Mouse (Mus musculus) C2C12 (cell line): ENCODE results near the gene Galnt10. TPM values are rescaled to one million over a fixed set of nuclear protein-coding genes. Genes with fewer than 3 reads are reported as not detected.
A peak's percentile ranks its signal among the peaks of the same experiment; 100 is the strongest.

Source experiments
- H3K27me3 ChIP-seq: one replicate; pipeline ENCODE4 v1.6.1; 2011; ENCODE audit not compliant: control insufficient read depth, insufficient read depth, insufficient read length
- H3K36me3 ChIP-seq: one replicate; pipeline ENCODE4 v1.6.1; 2011; ENCODE audit not compliant: control insufficient read depth, insufficient read depth
- H3K4me3 ChIP-seq: one replicate; pipeline ENCODE4 v1.5.1; 2011; ENCODE audit warnings: mild to moderate bottlenecking, control low read depth; ENCODE audit not compliant: poor library complexity, insufficient read depth, severe bottlenecking
- H3K79me2 ChIP-seq: one replicate; pipeline ENCODE4 v1.6.1; 2011; ENCODE audit not compliant: control insufficient read depth, insufficient read depth
- H3K79me3 ChIP-seq: one replicate; pipeline ENCODE4 v1.6.1; 2011; ENCODE audit warnings: low read depth, control low read depth
- H3ac ChIP-seq: one replicate; pipeline ENCODE3; 2011; ENCODE audit warnings: low read depth; ENCODE audit not compliant: control insufficient read depth, insufficient read length
- CEBPB ChIP-seq: IDR thresholded peaks from one replicate; pipeline ENCODE4 v1.6.1; 2011; ENCODE audit warnings: low read depth, mild to moderate bottlenecking, control low read depth, moderate library complexity
- CTCF ChIP-seq: IDR thresholded peaks from one replicate; pipeline ENCODE4 v1.5.1; 2011; ENCODE audit not compliant: control insufficient read depth, insufficient read depth, insufficient read length
- FOSL1 ChIP-seq: IDR thresholded peaks from one replicate; pipeline ENCODE4 v1.8.0; 2011; ENCODE audit warnings: mild to moderate bottlenecking, low read length; ENCODE audit not compliant: poor library complexity, insufficient read depth, severe bottlenecking
- MAX ChIP-seq: IDR thresholded peaks from one replicate; pipeline ENCODE4 v1.6.1; 2011; ENCODE audit warnings: mild to moderate bottlenecking, control low read depth
- MYOD1 ChIP-seq: IDR thresholded peaks from one replicate; pipeline ENCODE4 v1.6.1; 2011; ENCODE audit warnings: low read depth; ENCODE audit not compliant: control insufficient read depth, insufficient read length
- MYOG ChIP-seq: IDR thresholded peaks from one replicate; pipeline ENCODE4 v1.6.1; 2011; ENCODE audit not compliant: control insufficient read depth, insufficient read length; ENCODE audit errors: extremely low read depth
- USF1 ChIP-seq: IDR thresholded peaks from one replicate; pipeline ENCODE4 v1.6.1; 2011; ENCODE audit warnings: low read depth, mild to moderate bottlenecking, control low read depth, moderate library complexity
- polyA plus RNA-seq: library from polyadenylated mRNA; unstranded; fragments of >200 nt; fragmentation: generic; extraction: Trizol; gene quantifications from one replicate; pipeline ENCODE4 v1.2.1, GENCODE M21; 2012; ENCODE audit warnings: missing spikeins

The Galnt10 gene
- polyA plus RNA-seq, 1 experiment, result 43.0 TPM

DNA sequence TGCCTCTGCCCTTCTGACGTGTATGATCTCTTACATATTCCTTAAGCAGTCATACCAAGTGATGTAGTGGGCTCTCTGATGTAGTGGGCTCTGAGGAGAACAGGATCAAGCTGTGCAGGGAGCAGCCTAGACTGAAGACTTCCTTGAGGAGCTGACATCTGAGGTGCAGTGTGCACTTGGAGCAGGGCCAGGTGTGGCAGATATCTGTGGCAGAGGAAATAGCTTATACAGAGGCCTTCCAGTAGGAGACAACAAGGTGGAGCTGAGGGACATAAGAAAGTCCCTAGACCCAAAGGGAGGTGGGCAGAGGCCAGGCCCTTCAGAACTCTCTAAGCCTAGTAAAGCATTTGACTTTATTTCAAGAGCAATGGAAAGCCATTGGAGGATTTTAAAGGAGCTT is 61.4 kb downstream of the Galnt10 start:
- no peaks in the 10 kb centered on the region for H3K79me3 ChIP-seq
- H3K4me3 ChIP-seq, result no peak overlapping the region
- H3ac ChIP-seq, result no peak overlapping the region
- H3K79me2 ChIP-seq, result no peaks in the 10 kb centered on the region
- peaks cover 15% of the 10 kb centered on the region for H3K36me3 ChIP-seq
- TF ChIP-seq MYOG, result no peak
- TF ChIP-seq CEBPB, result no peak
- no peaks in the 10 kb centered on the region for H3K27me3 ChIP-seq

DNA sequence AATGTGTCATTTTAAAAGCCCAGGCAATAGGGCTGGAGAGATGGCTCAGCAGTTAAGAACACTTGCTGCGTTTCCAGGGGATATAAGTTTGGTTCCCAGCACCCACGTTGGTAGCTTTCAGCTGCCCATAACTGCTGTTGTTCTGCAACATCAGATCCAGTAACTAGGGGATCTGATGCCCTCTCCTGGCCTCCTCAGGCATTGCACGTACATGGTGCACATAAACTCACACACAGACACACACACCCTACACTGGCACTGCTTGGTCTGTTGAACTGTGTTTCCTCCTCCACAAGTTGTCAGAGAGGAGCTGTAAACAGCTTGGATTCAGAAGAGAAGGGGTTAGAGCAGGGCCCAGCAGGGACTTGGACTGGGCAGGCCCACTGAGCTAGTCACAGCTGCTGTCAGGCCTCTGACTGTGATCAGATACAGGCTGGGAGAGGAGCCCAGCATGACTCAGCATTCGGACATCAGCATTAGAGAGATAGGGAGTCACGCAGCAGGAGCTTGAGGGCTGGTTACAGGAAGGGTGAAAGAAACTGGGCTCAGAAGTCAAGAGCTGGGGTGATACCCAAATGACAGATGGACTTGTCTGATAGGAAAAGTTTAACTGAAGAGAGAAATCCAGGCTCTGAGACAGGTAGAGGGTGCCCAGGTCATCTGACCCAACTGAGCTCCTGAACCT is 62.0 kb downstream of the Galnt10 start:
- Histone ChIP-seq H3ac (no peak overlapping the region), H3K79me3 (no peaks in the 10 kb centered on the region), H3K79me2 (no peaks in the 10 kb centered on the region), H3K27me3 (no peaks in the 10 kb centered on the region), H3K36me3 (peaks cover 15% of the 10 kb centered on the region), H3K4me3 (no peak overlapping the region)
- peak; percentile 54 for TF ChIP-seq MAX
- TF ChIP-seq CTCF, result no peak
- TF ChIP-seq FOSL1, result peak; percentile 11
- no peak for TF ChIP-seq USF1
- TF ChIP-seq MYOD1, result peak; percentile 83

DNA sequence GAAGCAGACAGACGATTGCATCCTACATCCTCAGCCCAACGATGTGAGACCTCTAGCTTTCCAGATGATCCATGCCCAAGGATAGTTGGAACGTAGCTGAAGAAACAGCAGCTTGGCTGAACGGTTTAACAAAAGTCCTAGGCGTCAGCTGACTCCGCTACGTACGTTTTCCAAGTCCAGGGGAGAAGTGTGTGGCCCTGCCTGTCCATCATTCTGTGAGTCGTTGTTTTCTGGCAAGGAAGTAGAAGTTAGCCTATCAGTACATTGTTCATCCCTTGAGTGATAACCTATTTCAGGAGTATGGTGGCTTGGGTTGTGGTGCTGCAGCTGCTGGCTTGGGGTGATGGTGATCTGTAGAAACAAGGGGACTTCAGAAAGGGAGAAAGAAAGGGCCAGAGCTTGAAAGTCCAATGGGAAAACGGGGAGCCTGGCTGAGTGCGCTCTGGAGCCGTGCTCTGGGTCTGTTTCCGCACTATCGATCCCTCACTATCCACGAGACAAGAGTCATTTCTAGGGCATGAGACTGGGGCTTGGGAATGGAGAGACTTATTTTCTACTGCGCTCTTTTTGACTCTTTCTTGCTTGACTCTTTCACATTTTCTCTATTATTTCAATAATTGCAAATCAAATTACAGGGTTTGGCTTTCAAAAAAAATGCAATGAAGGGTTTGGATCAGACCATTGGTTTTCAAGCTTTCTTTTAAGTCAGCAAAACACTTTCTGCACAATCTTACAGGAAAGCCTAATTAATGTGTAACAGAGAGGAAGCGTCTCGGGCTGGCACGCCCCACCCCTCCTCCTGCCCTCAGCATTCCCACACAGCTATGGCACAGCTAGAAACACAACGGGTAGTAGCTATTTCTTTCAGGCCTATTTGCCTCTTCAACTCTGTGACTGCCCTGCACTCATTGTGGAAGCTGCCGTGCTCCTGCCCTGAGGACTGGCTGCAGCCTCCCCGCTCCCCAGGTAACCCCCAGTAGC is 63.2 kb downstream of the Galnt10 start:
- Histone ChIP-seq H3K4me3 (no peak overlapping the region), H3K79me2 (no peaks in the 10 kb centered on the region), H3K27me3 (no peaks in the 10 kb centered on the region), H3ac (no peak overlapping the region), H3K79me3 (no peaks in the 10 kb centered on the region), H3K36me3 (peaks cover 15% of the 10 kb centered on the region)
- TF ChIP-seq MYOG (no peak), CEBPB (no peak), MYOD1 (no peak), USF1 (no peak), FOSL1 (no peak), MAX (no peak), CTCF (no peak)

DNA sequence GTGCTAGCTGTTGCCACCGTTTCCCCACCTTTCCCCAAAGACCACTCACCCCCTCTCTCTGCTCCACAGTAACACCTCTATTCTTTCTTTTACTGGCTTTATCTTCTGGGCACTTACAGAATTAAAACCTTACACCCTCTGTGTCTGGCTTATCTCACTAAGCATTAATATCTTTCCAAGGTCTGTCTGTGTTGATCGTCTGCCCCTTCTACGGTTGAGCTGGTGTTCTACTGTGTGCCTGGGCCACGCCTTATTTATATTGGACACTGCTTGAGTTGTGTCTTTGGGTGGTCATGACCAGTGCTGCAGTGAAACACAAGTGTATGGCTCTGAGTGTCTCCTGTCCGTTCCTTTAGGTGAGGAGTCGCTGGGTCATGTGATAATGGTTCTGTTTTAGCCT is 68.7 kb downstream of the Galnt10 start:
- no peak for TF ChIP-seq USF1
- TF ChIP-seq MYOG, result no peak
- no peak for TF ChIP-seq CTCF
- no peak for TF ChIP-seq CEBPB
- no peak for TF ChIP-seq FOSL1
- Histone ChIP-seq H3K27me3 (no peaks in the 10 kb centered on the region), H3K36me3 (peaks cover 12% of the 10 kb centered on the region), H3ac (no peak overlapping the region), H3K4me3 (no peak overlapping the region), H3K79me3 (no peaks in the 10 kb centered on the region), H3K79me2 (no peaks in the 10 kb centered on the region)

DNA sequence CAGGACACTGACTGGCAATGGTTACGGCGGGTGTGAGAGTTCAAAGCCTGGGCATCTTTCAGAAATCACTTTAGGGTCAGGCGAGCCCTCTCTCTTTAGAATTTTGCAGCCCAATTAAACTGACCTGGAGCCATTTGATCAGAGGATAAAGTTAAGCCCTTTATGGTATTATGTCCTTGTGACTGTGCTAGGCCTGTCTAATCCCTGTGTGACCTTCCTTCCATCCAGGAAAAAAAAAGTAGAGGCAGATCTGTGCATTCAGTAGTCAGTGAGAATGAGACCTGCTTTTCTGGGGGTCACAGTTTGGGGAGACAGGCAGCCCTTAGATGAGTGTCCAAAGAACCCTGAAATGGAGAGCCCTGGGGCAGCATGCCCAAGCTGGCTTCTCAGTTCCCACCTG is 71.5 kb downstream of the Galnt10 start:
- Histone ChIP-seq H3K79me3 (no peaks in the 10 kb centered on the region), H3K4me3 (no peak overlapping the region), H3K27me3 (no peaks in the 10 kb centered on the region), H3ac (no peak overlapping the region), H3K79me2 (no peaks in the 10 kb centered on the region), H3K36me3 (peaks cover 11% of the 10 kb centered on the region)
- no peak for TF ChIP-seq USF1
- no peak for TF ChIP-seq MYOG
- TF ChIP-seq CEBPB, result no peak
- no peak for TF ChIP-seq CTCF
- TF ChIP-seq MAX, result no peak
- TF ChIP-seq MYOD1, result no peak
- TF ChIP-seq FOSL1, result no peak
